Mouse (Mus musculus): ENCODE measurements around the gene Lingo3.

Lingo3 gene

GRCm38 (mm10) chr10:80799070-80799566, 44.7 kb downstream of the Lingo3 start:
- DNase-seq (ENCODE audit: extremely low spot score, low spot score): peak; percentile 43

GRCm38 (mm10) chr10:80798150-80799006, 45.5 kb downstream of the Lingo3 start, which contains the start of the genes Sf3a2 and Plekhj1:
TSS of gene Sf3a2 (plus strand) at chr10:80798198.
TSS of gene Plekhj1 (minus strand) at chr10:80798626.
- DNase-seq (ENCODE audit: extremely low spot score, low spot score): peak; percentile 96

DNA sequence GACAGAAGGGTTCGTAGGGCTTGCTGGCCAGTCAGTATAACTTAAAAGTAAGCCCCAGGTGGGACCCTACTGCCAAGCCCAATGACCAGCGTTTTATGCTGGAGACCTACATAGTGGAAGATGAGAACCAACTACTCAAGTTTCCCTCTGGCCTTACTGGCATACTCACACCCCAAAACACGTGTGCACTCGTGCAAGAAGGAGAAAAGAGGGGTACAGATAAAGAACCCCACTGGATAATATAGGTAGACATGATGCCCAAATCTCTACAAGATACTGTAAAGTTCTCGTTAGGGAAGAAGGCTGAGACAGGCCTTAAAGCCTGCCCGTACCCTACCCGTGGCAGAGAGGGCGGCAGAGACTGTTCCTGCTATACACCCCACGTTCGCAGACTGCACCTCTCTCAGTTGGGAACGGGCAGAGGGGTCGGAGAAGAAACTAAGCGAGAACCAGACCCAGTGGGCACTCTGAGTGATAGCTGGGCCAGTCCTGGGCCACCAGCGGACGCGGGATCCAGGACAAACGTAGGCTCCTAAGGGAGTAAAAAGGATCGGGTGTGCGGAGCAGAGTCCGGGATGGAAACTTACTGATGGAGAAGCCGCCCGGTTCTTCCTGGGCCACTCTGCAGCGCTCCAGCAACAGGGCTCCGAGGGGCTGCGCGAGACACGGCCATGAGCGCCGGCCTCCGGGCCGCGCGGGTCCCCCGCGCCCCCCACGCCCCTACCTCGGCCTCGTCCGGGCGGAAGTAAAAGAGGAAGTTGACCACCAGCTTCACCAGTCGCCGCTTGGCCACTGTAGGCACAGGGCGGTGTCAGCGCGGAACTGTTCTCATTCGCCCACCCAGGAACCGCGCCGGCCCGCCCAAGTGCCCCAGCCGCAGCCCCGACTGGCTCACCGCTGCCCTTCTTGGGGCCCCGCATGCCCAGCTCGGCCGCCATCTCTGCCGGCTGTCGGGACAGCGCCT, 46.4 kb downstream of the Lingo3 start:
- DNase-seq (ENCODE audit: extremely low spot score, low spot score): no peak

DNA sequence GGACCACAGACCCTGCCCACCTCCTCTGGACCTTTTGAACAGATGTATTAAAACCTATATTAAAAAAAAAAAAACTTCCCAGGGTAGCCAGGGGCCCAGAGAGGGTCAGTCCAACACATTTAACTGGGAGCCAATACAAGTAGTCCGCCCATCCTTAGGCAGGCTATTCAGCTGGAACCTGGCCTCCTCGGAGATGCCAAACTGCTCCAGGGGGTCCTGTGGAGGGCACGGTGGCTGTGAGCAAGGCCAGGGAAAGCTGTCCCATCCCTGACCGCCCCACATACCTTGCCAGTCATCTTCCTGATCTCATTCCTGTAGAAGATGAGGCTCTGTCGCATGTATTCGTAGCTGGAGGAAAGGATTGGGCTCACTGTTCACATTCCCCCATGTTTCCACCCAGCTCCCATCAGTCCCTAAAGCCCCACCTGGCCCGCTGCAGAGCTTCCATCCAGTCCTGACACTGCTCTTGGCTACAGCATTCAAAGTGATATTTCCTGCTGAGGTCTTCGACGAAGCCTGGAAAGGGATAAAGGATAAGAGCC, 47.5 kb downstream of the Lingo3 start:
- no peak for DNase-seq (ENCODE audit: extremely low spot score, low spot score)

GRCm38 (mm10) chr10:80794750-80795149, 49.1 kb downstream of the Lingo3 start:
- no peak for DNase-seq (ENCODE audit: extremely low spot score, low spot score)

GRCm38 (mm10) chr10:80793803-80794202, 50.0 kb downstream of the Lingo3 start:
- DNase-seq (ENCODE audit: extremely low spot score, low spot score): no peak

- DNase-seq (ENCODE audit: extremely low spot score, low spot score): no peak
Observed at GRCm38 (mm10) chr10:80793033-80793784, 50.6 kb downstream of the Lingo3 start.

DNA sequence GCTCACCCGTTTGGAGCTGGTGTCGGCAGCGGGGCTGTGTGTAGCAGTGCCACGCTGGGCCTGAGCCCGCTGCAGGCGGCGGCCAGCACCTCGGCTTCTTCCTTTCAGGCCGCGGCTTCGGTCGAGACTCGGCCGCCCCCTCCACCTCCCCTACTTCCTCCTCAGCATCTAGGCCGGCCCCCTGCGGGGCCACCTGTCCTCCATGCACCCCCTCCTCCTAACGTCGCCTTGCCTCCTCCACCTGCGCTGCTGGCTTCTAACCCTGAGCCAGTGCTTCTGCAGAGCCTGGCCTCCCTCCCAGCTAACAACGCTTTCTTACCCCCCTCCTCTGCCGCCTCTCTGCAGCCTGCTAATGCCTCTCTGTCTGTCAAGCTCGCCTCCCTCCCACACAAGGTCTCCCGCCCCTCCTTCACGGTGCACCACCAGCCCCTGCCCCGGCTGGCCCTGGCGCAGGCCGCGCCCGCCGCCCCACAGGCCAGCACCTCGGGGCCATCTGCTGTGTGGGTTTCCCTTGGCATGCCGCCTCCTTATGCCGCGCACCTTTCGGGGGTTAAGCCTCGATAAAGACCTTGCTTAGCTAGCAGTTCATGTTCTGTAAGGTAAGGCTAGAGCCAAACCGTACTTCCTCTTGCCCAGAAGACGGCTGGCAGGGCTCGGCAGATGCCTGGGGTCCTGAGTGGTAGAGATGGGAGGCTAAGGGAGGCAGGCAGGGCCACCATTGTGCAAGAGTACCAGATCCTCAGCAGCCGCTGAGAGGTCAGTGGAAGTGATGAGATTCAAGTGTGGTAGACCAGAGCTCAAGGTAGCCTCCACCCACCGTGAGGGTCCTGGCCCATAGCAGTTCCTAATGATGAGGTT, 51.4 kb downstream of the Lingo3 start:
- DNase-seq (ENCODE audit: extremely low spot score, low spot score): no peak

- DNase-seq (ENCODE audit: extremely low spot score, low spot score): no peak
Observed at GRCm38 (mm10) chr10:80791476-80792174, 52.2 kb downstream of the Lingo3 start.

- DNase-seq (ENCODE audit: extremely low spot score, low spot score): no peak
Observed at GRCm38 (mm10) chr10:80790761-80791404, 53.0 kb downstream of the Lingo3 start.

GRCm38 (mm10) chr10:80787517-80787916, 56.3 kb downstream of the Lingo3 start:
- no peak for DNase-seq (ENCODE audit: extremely low spot score, low spot score)

- no peak for DNase-seq (ENCODE audit: extremely low spot score, low spot score)
Observed at GRCm38 (mm10) chr10:80785963-80786362, 57.9 kb downstream of the Lingo3 start.

DNA sequence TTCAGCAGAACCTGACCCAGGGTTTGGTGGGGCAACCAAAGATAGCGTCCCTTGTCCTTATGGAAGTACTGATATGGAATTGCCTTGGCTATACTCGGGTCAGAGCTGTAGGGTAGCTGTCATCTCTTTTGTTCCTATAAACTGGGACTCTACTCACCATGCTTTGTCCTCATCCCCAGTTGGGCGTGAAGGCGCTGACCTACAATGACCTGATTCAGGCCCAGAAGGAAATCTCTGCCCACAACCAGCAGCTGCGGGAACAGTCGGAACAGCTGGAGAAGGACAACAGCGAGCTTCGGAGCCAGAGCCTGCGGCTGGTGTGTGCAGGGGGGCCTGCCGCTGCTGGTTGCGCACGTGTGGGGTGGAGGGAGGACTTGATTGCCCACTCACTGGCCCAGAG, 59.0 kb downstream of the Lingo3 start:
- no peak for DNase-seq (ENCODE audit: extremely low spot score, low spot score)

- no peak for DNase-seq (ENCODE audit: extremely low spot score, low spot score)
Observed at GRCm38 (mm10) chr10:80784302-80784701, 59.5 kb downstream of the Lingo3 start.

Data from neural tube, embryonic 10.5 days (tissue).